Mouse (Mus musculus) ES-Bruce4 (cell line): ENCODE data around the gene Il25. TPM values are rescaled to one million over a fixed set of nuclear protein-coding genes. Genes with fewer than 3 reads are reported as not detected.

ENCODE experiments used
- H3K27ac ChIP-seq: 2 replicates; pipeline ENCODE4 v1.5.1; 2012; ENCODE audit warnings: low read length, inconsistent platforms; ENCODE audit not compliant: insufficient read depth
- H3K27me3 ChIP-seq: 2 replicates; pipeline ENCODE4 v1.6.1; 2012; ENCODE audit warnings: mild to moderate bottlenecking, low read length, inconsistent platforms; ENCODE audit not compliant: control insufficient read depth, poor library complexity, insufficient read depth, severe bottlenecking
- H3K36me3 ChIP-seq: 2 replicates; pipeline ENCODE4 v1.6.1; 2012; ENCODE audit warnings: inconsistent platforms, mild to moderate bottlenecking, low read length, moderate library complexity; ENCODE audit not compliant: control insufficient read depth, poor library complexity, insufficient read depth, severe bottlenecking
- H3K4me1 ChIP-seq: one replicate; pipeline ENCODE4 v1.8.1; 2011; ENCODE audit warnings: low read length; ENCODE audit not compliant: control insufficient read depth, insufficient read depth
- H3K4me3 ChIP-seq: 2 replicates; pipeline ENCODE4 v1.5.1; 2011; ENCODE audit warnings: low read depth, mild to moderate bottlenecking, low read length
- H3K9ac ChIP-seq: 2 replicates; pipeline ENCODE4 v1.6.1; 2012; ENCODE audit warnings: low read depth, mild to moderate bottlenecking, inconsistent platforms; ENCODE audit not compliant: poor library complexity, severe bottlenecking
- H3K9me3 ChIP-seq: replicated peaks from 2 replicates; pipeline ENCODE4 v1.6.1; 2012; ENCODE audit warnings: mild to moderate bottlenecking, low read length, inconsistent platforms; ENCODE audit not compliant: control insufficient read depth, poor library complexity, insufficient read depth, severe bottlenecking
- CTCF ChIP-seq: IDR thresholded peaks from one replicate; pipeline ENCODE4 v1.8.1; 2011; ENCODE audit warnings: low read depth, low read length
- EP300 ChIP-seq: IDR thresholded peaks from 2 replicates; pipeline ENCODE4 v1.6.1; 2011; ENCODE audit warnings: low read depth, low read length; ENCODE audit not compliant: insufficient read depth
- POLR2A ChIP-seq: IDR thresholded peaks from one replicate; pipeline ENCODE4 v1.8.1; 2011; ENCODE audit warnings: low read length; ENCODE audit not compliant: insufficient read depth
- polyA plus RNA-seq: library from polyadenylated mRNA; stranded (reverse); fragments of >200 nt; gene quantifications from 2 replicates; pipeline ENCODE4 v1.2.4, GENCODE M21; 2011; ENCODE audit warnings: low read depth; ENCODE audit not compliant: missing spikeins, insufficient read depth, insufficient read length

The Il25 gene
- polyA plus RNA-seq, 1 experiment: not detected

DNA sequence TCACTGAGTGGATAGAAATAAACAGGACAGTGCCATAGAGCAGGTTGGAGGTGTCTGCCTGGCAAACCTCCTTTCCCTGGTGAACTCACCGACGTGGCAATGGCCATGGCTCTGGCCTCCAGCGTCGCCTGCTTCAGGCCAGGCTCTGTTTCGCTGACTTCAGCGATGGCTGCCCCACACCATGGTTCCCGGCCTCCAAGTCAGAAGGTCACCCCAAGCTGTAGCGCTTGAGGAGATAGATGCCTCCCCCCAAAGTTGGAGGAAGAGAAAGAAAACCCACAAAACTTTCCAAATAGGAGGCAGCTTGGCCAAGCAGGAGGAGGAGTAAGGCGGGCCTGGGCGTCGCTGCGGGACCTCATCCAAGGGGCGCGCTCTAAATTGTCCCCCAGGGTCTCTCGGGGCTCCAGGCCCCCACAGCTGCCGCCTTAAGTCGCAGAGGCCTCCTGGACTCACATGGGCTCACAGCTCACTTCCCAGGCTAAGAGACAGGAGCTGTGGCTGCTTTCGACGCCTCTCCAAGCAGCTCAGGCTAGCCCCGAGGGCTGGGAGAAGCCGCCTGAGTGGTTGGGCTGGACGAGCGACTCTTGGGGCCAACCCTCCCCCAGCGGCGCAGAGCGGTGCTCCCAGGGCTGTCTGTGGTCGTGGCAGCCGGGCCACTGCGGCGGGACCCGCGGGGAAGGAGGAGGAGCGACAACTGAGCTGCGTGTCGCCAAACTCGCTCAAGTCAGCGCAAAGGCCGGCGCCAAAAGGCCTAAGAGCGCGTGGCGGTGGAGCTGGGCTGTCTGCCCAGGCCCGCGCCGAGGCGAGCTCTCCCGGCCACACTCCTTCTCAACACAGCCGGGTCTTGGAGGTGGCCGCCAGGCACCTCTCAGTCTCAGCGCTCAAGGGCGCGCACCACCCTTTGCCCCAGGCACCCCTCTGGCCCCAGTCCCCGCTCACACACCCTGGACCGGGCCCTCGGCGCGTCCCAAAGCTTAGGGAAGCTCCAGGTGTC, 6.8 kb upstream of the Il25 start, which contains the start of gene Efs:
Gene Efs, minus strand, starts transcription at position 778 of the 994 bp plus-strand sequence.
- Histone ChIP-seq H3K9ac (peak within 1 kb of the TSS; percentile 89), H3K36me3 (no peaks in the 10 kb centered on the region), H3K27me3 (no peaks in the 10 kb centered on the region), H3K27ac (peak within 1 kb of the TSS; percentile 86), H3K9me3 (no peaks in the 10 kb centered on the region; the same call in 1 of the 2 replicates), H3K4me3 (peak within 1 kb of the TSS; percentile 69), H3K4me1 (peaks cover 13% of the 10 kb centered on the region)
- TF ChIP-seq POLR2A: no peak
- no peak for TF ChIP-seq EP300
- no peak for TF ChIP-seq CTCF

DNA sequence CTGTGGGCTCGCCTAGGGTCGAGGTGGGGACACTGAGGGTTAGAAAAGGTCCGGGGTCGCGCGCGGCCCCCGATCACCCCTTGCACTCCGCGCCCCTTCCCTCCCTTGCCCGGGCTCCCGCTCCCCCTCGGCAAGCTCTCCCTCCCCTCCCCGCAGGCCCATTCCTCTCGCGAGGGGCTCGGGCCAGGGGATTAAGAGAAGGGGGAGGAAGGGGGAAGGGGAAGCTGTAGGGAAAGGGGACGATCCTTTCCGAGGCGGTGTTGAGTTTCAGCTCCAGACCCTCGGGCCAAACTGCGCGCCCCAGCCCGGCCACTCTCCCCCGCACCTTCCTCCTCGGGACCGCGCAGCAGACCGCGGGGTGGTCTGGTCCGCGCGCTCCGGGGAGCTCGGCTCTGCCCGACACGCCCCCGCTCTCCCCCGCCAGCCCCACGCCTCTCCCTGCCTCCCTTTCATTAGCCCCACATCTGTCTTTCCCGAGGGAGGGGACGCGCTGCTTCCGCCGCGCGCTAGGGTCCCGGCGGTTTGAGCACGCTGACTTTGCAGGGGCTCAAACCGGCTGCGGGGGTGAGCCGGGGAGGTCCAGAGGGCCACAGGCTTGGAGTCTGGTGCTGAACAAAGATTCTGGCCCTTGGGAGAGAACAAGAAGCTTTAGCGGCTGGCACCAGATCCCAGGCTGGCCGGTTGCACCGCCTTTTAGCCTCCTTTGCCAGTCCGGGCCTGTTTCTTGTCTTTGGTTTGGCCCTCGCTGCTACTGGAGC, 5.9 kb upstream of the Il25 start:
- Histone ChIP-seq H3K9ac (peak overlapping the region; percentile 89), H3K27me3 (no peaks in the 10 kb centered on the region), H3K4me3 (peak overlapping the region; percentile 69), H3K9me3 (no peaks in the 10 kb centered on the region; the same call in 1 of the 2 replicates), H3K36me3 (no peaks in the 10 kb centered on the region), H3K27ac (peak overlapping the region; percentile 86), H3K4me1 (peaks cover 10% of the 10 kb centered on the region)
- TF ChIP-seq EP300 (peak; percentile 43; the same call in 1 of the 2 replicates), CTCF (no peak)

DNA sequence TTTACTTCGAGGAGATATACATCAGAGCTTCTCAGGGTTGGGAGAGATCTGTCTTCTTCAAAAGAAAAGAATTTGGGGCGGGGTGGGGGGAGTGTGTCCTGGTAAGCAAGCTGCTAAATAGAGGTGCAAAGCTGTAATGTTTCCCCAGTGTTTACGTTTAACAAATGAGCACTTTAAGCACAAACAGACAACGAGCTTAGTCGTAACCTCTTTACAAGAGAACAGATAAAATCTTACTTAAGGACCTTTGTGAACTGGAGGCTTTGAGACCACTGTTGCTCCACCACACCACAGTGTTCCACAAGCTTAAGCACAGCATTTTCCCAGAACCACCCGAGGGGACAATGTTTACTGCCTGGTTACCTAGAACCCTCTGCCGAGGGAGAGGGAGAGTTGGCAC, 5.2 kb upstream of the Il25 start:
- Histone ChIP-seq H3K4me3 (peak overlapping the region; percentile 69), H3K27me3 (no peaks in the 10 kb centered on the region), H3K9ac (peak overlapping the region; percentile 89), H3K9me3 (no peaks in the 10 kb centered on the region), H3K36me3 (no peaks in the 10 kb centered on the region), H3K4me1 (peaks cover 12% of the 10 kb centered on the region), H3K27ac (peak overlapping the region; percentile 77)
- TF ChIP-seq POLR2A (no peak), CTCF (no peak), EP300 (no peak)

DNA sequence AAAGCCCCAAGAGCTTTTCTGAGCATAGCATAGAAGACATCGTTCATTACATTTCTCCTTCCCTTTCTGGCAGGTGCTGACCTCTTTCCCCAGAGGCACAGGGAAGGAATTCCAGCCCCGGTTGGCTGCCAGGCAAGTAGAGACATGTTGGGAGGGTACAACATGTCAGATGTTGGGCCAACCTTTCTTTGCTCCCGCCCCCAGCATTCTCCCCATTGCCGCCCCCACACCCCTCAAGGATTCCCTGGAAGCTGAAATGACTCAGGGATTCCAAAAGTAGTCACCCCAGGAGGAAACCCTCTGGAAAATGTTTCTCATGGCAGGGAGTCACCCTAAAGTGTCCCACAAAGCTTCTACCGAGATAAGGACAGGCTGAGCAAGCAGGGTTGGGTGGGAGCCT, 2.7 kb upstream of the Il25 start:
- Histone ChIP-seq H3K4me3 (no peak overlapping the region), H3K27me3 (no peaks in the 10 kb centered on the region), H3K36me3 (no peaks in the 10 kb centered on the region), H3K27ac (peak overlapping the region; percentile 80), H3K9ac (peak overlapping the region; percentile 64), H3K4me1 (peaks cover 14% of the 10 kb centered on the region), H3K9me3 (no peaks in the 10 kb centered on the region)
- TF ChIP-seq POLR2A: no peak
- no peak for TF ChIP-seq CTCF
- TF ChIP-seq EP300: peak; percentile 87

DNA sequence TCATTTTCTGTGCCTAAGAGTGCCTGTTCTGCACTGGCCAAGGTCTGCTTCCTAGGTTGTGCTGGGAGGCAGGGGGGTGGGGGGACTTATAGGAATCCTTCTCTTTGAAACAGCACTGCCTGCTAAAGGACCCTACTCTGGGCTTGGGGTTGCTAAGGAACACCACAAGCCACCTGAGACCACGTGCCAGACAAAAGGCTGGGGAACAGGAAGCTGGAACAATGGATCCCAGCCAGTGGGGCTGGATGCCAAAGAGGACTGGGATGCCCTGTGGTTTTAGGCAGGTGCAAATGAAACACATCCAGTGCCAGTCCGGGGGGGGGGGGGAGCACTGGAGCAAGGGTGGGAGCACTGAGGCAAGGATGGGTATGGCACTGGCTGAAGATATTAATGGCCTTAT, 2.1 kb upstream of the Il25 start:
- no peak for TF ChIP-seq POLR2A
- no peak for TF ChIP-seq CTCF
- peak; percentile 75 for TF ChIP-seq EP300
- no peaks in the 10 kb centered on the region for H3K36me3 ChIP-seq
- no peaks in the 10 kb centered on the region for H3K9me3 ChIP-seq
- H3K27ac ChIP-seq: peak overlapping the region; percentile 80
- no peaks in the 10 kb centered on the region for H3K27me3 ChIP-seq
- no peak overlapping the region for H3K4me3 ChIP-seq
- H3K9ac ChIP-seq: peak overlapping the region; percentile 64
- peaks cover 14% of the 10 kb centered on the region for H3K4me1 ChIP-seq
